Mouse (Mus musculus): ENCODE data around the gene Grasp.

DNA sequence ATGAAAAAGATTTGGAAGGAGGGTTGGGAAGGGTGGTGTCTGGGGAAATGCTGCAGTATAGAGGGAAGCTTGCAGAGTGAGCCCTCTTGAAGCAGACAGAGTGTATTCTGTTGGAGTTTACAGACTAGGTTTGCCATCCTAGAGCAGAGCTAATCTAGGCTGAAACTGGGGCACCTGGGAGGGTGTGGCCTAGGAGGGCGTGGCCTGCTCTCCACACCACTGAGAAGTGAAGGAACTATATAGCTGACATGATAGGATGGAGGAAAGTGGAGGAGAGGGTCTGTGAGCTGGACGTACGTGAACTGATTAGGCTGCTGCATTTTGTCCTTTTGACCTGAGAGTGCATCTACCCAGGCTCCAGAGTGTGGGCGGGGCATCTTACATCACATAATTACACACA, 20.3 kb upstream of the Grasp start:
- TF ChIP-seq POLR2A (IDR thresholded peaks at IDR 0.05; ENCODE audit: insufficient read length, low read depth) (no peak), REST (IDR thresholded peaks at IDR 0.05; ENCODE audit: insufficient read depth, insufficient read length) (no peak), MAX (IDR thresholded peaks at IDR 0.05; ENCODE audit: low read depth) (no peak), E2F4 (IDR thresholded peaks at IDR 0.05; ENCODE audit: insufficient read depth) (no peak)
